9 mouse cellular contexts compared by ENCODE assay signal in the genomic region with DNA sequence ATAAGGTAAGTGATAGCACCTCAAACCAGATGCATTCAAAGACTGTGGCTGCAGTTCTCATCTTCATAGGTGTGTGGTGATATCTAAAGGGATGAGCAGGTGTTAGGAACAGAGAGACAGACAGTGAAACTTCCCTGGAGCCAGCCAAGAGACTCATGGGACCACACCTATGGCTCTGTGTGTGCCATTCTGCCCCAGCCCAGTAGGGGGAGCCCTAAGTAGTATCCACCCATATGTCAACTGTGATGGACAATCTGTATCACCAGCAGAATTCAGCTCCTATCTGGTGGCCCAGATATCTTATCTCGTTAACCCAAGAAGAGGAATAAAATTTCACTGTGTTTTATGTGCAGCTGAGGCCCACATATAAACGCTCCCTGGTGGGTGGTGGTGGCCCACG.
DNase-seq lines count a peak whose midpoint lies in the region; ATAC-seq and TF ChIP-seq lines count a peak whose summit lies in the region.
"Had no signal": no experiment of that assay in that cellular context is flagged by ENCODE, and none has a peak within 500 bp of the region (broad histone marks: within the 10 kb centered on the region; RNA-seq: fewer than 3 reads in every experiment).

No protein-coding gene starts in this region.

- peak; percentile 92 for ATAC-seq in megakaryocyte, adult 5-6 weeks (ENCODE audit: poor library complexity, severe bottlenecking)

- DNase-seq in left cerebral cortex, adult 2 months (ENCODE audit: extremely low spot score in 1 of 2, low spot score in 2 of 2): no peak
- DNase-seq in left cerebral cortex, postnatal 25 days (ENCODE audit: low spot score in 2 of 2): no peak
- peak; percentile 17 to 28 for DNase-seq in adrenal gland, postnatal 36 days
- peak; percentile 55 to 60 for DNase-seq in thymus, postnatal 36 days
- no peak for DNase-seq in retina, embryonic 14.5 days (ENCODE audit: low spot score)
- DNase-seq in limb, embryonic 10.5 days (ENCODE audit: low spot score): no peak
- no peak for DNase-seq in hindbrain, embryonic 10.5 days (ENCODE audit: low spot score)
- DNase-seq: cerebellum, adult 18-20 months had no signal

- H3K4me3 ChIP-seq in left cerebral cortex, adult 2 months: no peak overlapping the region
- no peak overlapping the region for H3K4me3 ChIP-seq in limb, embryonic 10.5 days
- no peak overlapping the region for H3K4me3 ChIP-seq in hindbrain, embryonic 10.5 days

- no peaks in the 10 kb centered on the region for H3K4me1 ChIP-seq in limb, embryonic 10.5 days
- H3K4me1 ChIP-seq in hindbrain, embryonic 10.5 days (replicated peaks): no peaks in the 10 kb centered on the region

- no peaks in the 10 kb centered on the region for H3K36me3 ChIP-seq in limb, embryonic 10.5 days
- no peaks in the 10 kb centered on the region for H3K36me3 ChIP-seq in hindbrain, embryonic 10.5 days

- H3K27me3 ChIP-seq in limb, embryonic 10.5 days (ENCODE audit: low read depth, poor library complexity, severe bottlenecking): no peaks in the 10 kb centered on the region
- H3K27me3 ChIP-seq in hindbrain, embryonic 10.5 days (ENCODE audit: insufficient read depth, poor library complexity, severe bottlenecking): no peaks in the 10 kb centered on the region

- intact Hi-C loops in left cerebral cortex, adult 2 months (cut with DNase I): no loop called here
- intact Hi-C loops in left cerebral cortex, postnatal 25 days (cut with DNase I): no loop called here

- 92% methylated on average over 3 of the region's 3 CpGs for WGBS in limb, embryonic 10.5 days
- 88% methylated on average over 3 of the region's 3 CpGs for whole genome bisulfite sequencing in hindbrain, embryonic 10.5 days

- peak; percentile 27 for TF ChIP-seq CTCF in left cerebral cortex, adult 2 months (IDR thresholded peaks at IDR 0.05)

- H3K9me3 ChIP-seq in limb, embryonic 10.5 days (replicated peaks): no peaks in the 10 kb centered on the region
- H3K9me3 ChIP-seq in hindbrain, embryonic 10.5 days: no peaks in the 10 kb centered on the region

- no peak overlapping the region for H3K27ac ChIP-seq in left cerebral cortex, adult 2 months
- H3K27ac ChIP-seq in limb, embryonic 10.5 days: no peak overlapping the region
- no peak overlapping the region for H3K27ac ChIP-seq in hindbrain, embryonic 10.5 days

Comparison
In these comparisons a context has a peak if more than half of its experiments do, and no peak if none do; other contexts are left out.
1. DNase-seq: peak in adrenal gland, postnatal 36 days (2 of 2) and thymus, postnatal 36 days (2 of 2); none in left cerebral cortex, adult 2 months (0 of 2), left cerebral cortex, postnatal 25 days (0 of 2), retina, embryonic 14.5 days (single experiment), limb, embryonic 10.5 days (single experiment) and hindbrain, embryonic 10.5 days (single experiment).